Mouse (Mus musculus) stomach, embryonic 15.5 days (tissue): ENCODE measurements around the gene Mto1. TPM values are rescaled to one million over a fixed set of nuclear protein-coding genes. Genes with fewer than 3 reads are reported as not detected.

Source experiments
- ATAC-seq: fragments of 200-750 bp; cut with Nextera tagmentation; 2 replicates; pipeline ENCODE4 v1.8.0; 2017; ENCODE audit warnings: low read depth, moderate number of reproducible peaks, moderate TSS enrichment; ENCODE audit not compliant: insufficient read depth, low FRiP score
- H3K27ac ChIP-seq: fragments of 300-500 bp; sonication (generic); 2 replicates; pipeline ENCODE4 v1.5.1; 2015; ENCODE audit warnings: mild to moderate bottlenecking, inconsistent platforms
- H3K27me3 ChIP-seq: fragments of 300-500 bp; sonication (generic); replicated peaks from 2 replicates; pipeline ENCODE4 v1.6.1; 2015; ENCODE audit warnings: inconsistent platforms
- H3K36me3 ChIP-seq: fragments of 300-500 bp; sonication (generic); 2 replicates; pipeline ENCODE4 v1.6.1; 2015; ENCODE audit warnings: inconsistent platforms
- H3K4me1 ChIP-seq: fragments of 300-500 bp; sonication (generic); 2 replicates; pipeline ENCODE4 v1.6.1; 2015; ENCODE audit warnings: inconsistent platforms
- H3K4me2 ChIP-seq: fragments of 300-500 bp; sonication (generic); 2 replicates; pipeline ENCODE4 v1.6.1; 2015; ENCODE audit warnings: mild to moderate bottlenecking, inconsistent platforms
- H3K4me3 ChIP-seq: fragments of 300-500 bp; sonication (generic); replicated peaks from 2 replicates; pipeline ENCODE4 v1.5.1; 2015; ENCODE audit warnings: inconsistent platforms
- H3K9ac ChIP-seq: fragments of 300-500 bp; sonication (generic); 2 replicates; pipeline ENCODE4 v1.6.1; 2015; ENCODE audit warnings: inconsistent platforms
- H3K9me3 ChIP-seq: fragments of 300-500 bp; sonication (generic); 2 replicates; pipeline ENCODE4 v1.6.1; 2016; ENCODE audit warnings: inconsistent platforms
- WGBS: fragments of 180-500 bp; shearing (Covaris S2); methylation state at CpG from one replicate; pipeline ENCODE4 v1.1.7; 2015; 5-methylcytosine and 5-hydroxymethylcytosine counted together
- polyA plus RNA-seq: library from polyadenylated mRNA; unstranded; fragments of >200 nt; fragmentation: Nextera tagmentation; extraction: Ambion mirVana; gene quantifications from 2 replicates; pipeline ENCODE4 v1.2.1, GENCODE M21; 2015

Mto1 gene
- 25.6 and 26.1 TPM in 2 replicates for polyA plus RNA-seq

GRCm38 (mm10) chr9:78447973-78448873 lies at the start of gene Mto1, which contains the start of gene Gm17324:
Gene Mto1 (plus strand): TSS chr9:78448208.
Gene Gm17324 (minus strand): TSS chr9:78448786.
- peak within 1 kb of the TSS; percentile 88 for H3K9ac ChIP-seq
- under 1% methylated on average over 96 of the region's 96 CpGs for WGBS
- no peaks in the 10 kb centered on the region for H3K9me3 ChIP-seq
- H3K27ac ChIP-seq, result peak within 1 kb of the TSS; percentile 92
- peak within 1 kb of the TSS; percentile 71 for H3K4me2 ChIP-seq
- H3K27me3 ChIP-seq, result peaks cover 6% of the 10 kb centered on the region; the same call in 1 of the 2 replicates
- peak within 1 kb of the TSS; percentile 98 for H3K4me3 ChIP-seq
- ATAC-seq, result peak; percentile 93
- H3K4me1 ChIP-seq, result peaks cover 11% of the 10 kb centered on the region
- H3K36me3 ChIP-seq, result peaks cover 6% of the 10 kb centered on the region; the same call in 1 of the 2 replicates

- peaks cover 16% of the 10 kb centered on the region for H3K27me3 ChIP-seq
- H3K4me3 ChIP-seq, result no peak overlapping the region
- WGBS, result 62% methylated on average over 5 of the region's 5 CpGs
- ATAC-seq, result no peak
- H3K4me2 ChIP-seq, result no peak overlapping the region
- no peak overlapping the region for H3K9ac ChIP-seq
- no peaks in the 10 kb centered on the region for H3K9me3 ChIP-seq
- H3K36me3 ChIP-seq, result no peaks in the 10 kb centered on the region
- H3K4me1 ChIP-seq, result peaks cover 7% of the 10 kb centered on the region; the same call in 1 of the 2 replicates
- no peak overlapping the region for H3K27ac ChIP-seq
These were observed 47.4 kb upstream of the Mto1 start for GRCm38 (mm10) chr9:78400570-78400969.

GRCm38 (mm10) chr9:78401596-78401995 lies 46.4 kb upstream of the Mto1 start:
- Histone ChIP-seq H3K4me1 (no peaks in the 10 kb centered on the region), H3K9me3 (no peaks in the 10 kb centered on the region), H3K4me2 (no peak overlapping the region), H3K27ac (no peak overlapping the region), H3K27me3 (peaks cover 5% of the 10 kb centered on the region), H3K4me3 (no peak overlapping the region), H3K36me3 (no peaks in the 10 kb centered on the region), H3K9ac (no peak overlapping the region)
- 95% methylated on average over 7 of the region's 7 CpGs for WGBS
- ATAC-seq, result no peak

GRCm38 (mm10) chr9:78427362-78427781 lies 20.6 kb upstream of the Mto1 start:
- H3K9ac ChIP-seq, result no peak overlapping the region

GRCm38 (mm10) chr9:78428185-78428584 lies 19.8 kb upstream of the Mto1 start:
- no peaks in the 10 kb centered on the region for H3K9me3 ChIP-seq
- H3K27me3 ChIP-seq, result no peaks in the 10 kb centered on the region
- H3K4me2 ChIP-seq, result peak overlapping the region; percentile 62; the same call in 1 of the 2 replicates
- no peak for ATAC-seq
- no peak overlapping the region for H3K27ac ChIP-seq
- no peak overlapping the region for H3K4me3 ChIP-seq
- 83% methylated on average over 6 of the region's 6 CpGs for WGBS
- H3K36me3 ChIP-seq, result no peaks in the 10 kb centered on the region
- H3K4me1 ChIP-seq, result no peaks in the 10 kb centered on the region
- no peak overlapping the region for H3K9ac ChIP-seq

More at GRCm38 (mm10) chr9:78427362-78427781, 20.6 kb upstream of the Mto1 start:
- Histone ChIP-seq H3K4me2 (peak overlapping the region; percentile 62), H3K27me3 (no peaks in the 10 kb centered on the region), H3K4me3 (peak overlapping the region; percentile 25), H3K27ac (no peak overlapping the region), H3K9me3 (no peaks in the 10 kb centered on the region), H3K4me1 (no peaks in the 10 kb centered on the region), H3K36me3 (no peaks in the 10 kb centered on the region)
- ATAC-seq, result no peak; the same call in 1 of the 2 replicates
- 12% methylated on average over 26 of the region's 27 CpGs for WGBS

- Histone ChIP-seq H3K36me3 (no peaks in the 10 kb centered on the region), H3K4me3 (no peak overlapping the region), H3K4me2 (no peak overlapping the region), H3K4me1 (no peaks in the 10 kb centered on the region), H3K27ac (no peak overlapping the region), H3K9ac (no peak overlapping the region), H3K27me3 (no peaks in the 10 kb centered on the region), H3K9me3 (no peaks in the 10 kb centered on the region)
- WGBS, result 78% methylated on average over 4 of the region's 4 CpGs
- ATAC-seq, result no peak
These were observed 19.1 kb upstream of the Mto1 start for GRCm38 (mm10) chr9:78428870-78429432.

GRCm38 (mm10) chr9:78429551-78429950 lies 18.5 kb upstream of the Mto1 start:
- Histone ChIP-seq H3K9me3 (no peaks in the 10 kb centered on the region), H3K4me2 (no peak overlapping the region), H3K36me3 (no peaks in the 10 kb centered on the region), H3K9ac (no peak overlapping the region), H3K4me1 (no peaks in the 10 kb centered on the region), H3K27me3 (no peaks in the 10 kb centered on the region), H3K27ac (no peak overlapping the region), H3K4me3 (no peak overlapping the region)
- 65% methylated on average over 2 of the region's 2 CpGs for WGBS
- ATAC-seq, result no peak

- no peak overlapping the region for H3K27ac ChIP-seq
- WGBS, result 73% methylated on average over 6 of the region's 6 CpGs
- H3K27me3 ChIP-seq, result no peaks in the 10 kb centered on the region
- no peaks in the 10 kb centered on the region for H3K36me3 ChIP-seq
- ATAC-seq, result no peak
- no peak overlapping the region for H3K9ac ChIP-seq
- H3K4me2 ChIP-seq, result no peak overlapping the region
- no peaks in the 10 kb centered on the region for H3K4me1 ChIP-seq
- H3K4me3 ChIP-seq, result no peak overlapping the region
- H3K9me3 ChIP-seq, result no peaks in the 10 kb centered on the region
These were observed 17.5 kb upstream of the Mto1 start for GRCm38 (mm10) chr9:78430486-78430885.

- H3K4me1 ChIP-seq, result no peaks in the 10 kb centered on the region
- 91% methylated on average over 5 of the region's 5 CpGs for WGBS
- H3K27me3 ChIP-seq, result no peaks in the 10 kb centered on the region
These were observed 15.5 kb upstream of the Mto1 start for GRCm38 (mm10) chr9:78432471-78432870.

GRCm38 (mm10) chr9:78439426-78439825 lies 8.6 kb upstream of the Mto1 start:
- Histone ChIP-seq H3K4me2 (no peak overlapping the region), H3K27ac (no peak overlapping the region), H3K36me3 (no peaks in the 10 kb centered on the region), H3K9ac (no peak overlapping the region), H3K27me3 (peaks cover 17% of the 10 kb centered on the region; the same call in 1 of the 2 replicates), H3K4me3 (no peak overlapping the region), H3K4me1 (peaks cover 11% of the 10 kb centered on the region; the same call in 1 of the 2 replicates), H3K9me3 (no peaks in the 10 kb centered on the region)
- 70% methylated on average over 5 of the region's 5 CpGs for WGBS
- no peak for ATAC-seq

More at GRCm38 (mm10) chr9:78432471-78432870, 15.5 kb upstream of the Mto1 start:
- H3K9me3 ChIP-seq, result no peaks in the 10 kb centered on the region
- ATAC-seq, result no peak
- H3K36me3 ChIP-seq, result no peaks in the 10 kb centered on the region
- H3K4me3 ChIP-seq, result no peak overlapping the region
- no peak overlapping the region for H3K27ac ChIP-seq
- H3K9ac ChIP-seq, result no peak overlapping the region
- H3K4me2 ChIP-seq, result no peak overlapping the region

- Histone ChIP-seq H3K9me3 (no peaks in the 10 kb centered on the region), H3K36me3 (no peaks in the 10 kb centered on the region), H3K4me2 (peak overlapping the region; percentile 97), H3K4me3 (peak overlapping the region; percentile 53), H3K27ac (no peak overlapping the region), H3K9ac (peak overlapping the region; percentile 48; the same call in 1 of the 2 replicates), H3K27me3 (peaks cover 20% of the 10 kb centered on the region; the same call in 1 of the 2 replicates), H3K4me1 (peaks cover 11% of the 10 kb centered on the region; the same call in 1 of the 2 replicates)
- 6% methylated on average over 9 of the region's 9 CpGs for WGBS
- ATAC-seq, result 0 out of 2 replicates have a peak, but pooled peaks have one; percentile 10
These were observed 5.8 kb upstream of the Mto1 start for GRCm38 (mm10) chr9:78442237-78442578.
